Mouse (Mus musculus): Measurements from ENCODE around the gene Gm13697.
"Not testable (repeated sequence)": the region's sequence is repeated elsewhere in the genome, so short reads cannot be mapped to it uniquely, and the experiment has no call there.

Gm13697 gene

DNA sequence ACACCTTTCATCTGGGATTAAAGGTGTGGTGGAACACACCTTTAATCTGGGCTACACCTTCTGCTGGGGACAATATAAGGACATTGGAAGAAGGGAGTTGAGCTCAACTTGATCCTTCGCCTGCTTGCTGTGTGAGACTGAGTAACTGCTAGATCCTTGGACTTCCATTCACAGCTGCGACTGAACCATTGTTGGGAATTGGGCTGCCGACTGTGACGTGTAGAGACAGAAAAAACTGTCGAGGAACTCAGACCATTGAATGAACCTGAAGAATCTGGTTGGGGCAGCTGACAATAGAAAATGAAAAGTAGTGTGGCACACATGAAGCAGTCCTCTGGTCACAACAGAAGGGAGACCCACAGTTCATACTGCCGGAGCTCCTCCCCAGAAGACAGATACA lies at the start of gene Gm13697:
Gene Gm13697, plus strand, starts transcription at position 301 of the 400 bp plus-strand sequence.
- DNase-seq (ENCODE audit: low spot score) = not testable (repeated sequence)

DNA sequence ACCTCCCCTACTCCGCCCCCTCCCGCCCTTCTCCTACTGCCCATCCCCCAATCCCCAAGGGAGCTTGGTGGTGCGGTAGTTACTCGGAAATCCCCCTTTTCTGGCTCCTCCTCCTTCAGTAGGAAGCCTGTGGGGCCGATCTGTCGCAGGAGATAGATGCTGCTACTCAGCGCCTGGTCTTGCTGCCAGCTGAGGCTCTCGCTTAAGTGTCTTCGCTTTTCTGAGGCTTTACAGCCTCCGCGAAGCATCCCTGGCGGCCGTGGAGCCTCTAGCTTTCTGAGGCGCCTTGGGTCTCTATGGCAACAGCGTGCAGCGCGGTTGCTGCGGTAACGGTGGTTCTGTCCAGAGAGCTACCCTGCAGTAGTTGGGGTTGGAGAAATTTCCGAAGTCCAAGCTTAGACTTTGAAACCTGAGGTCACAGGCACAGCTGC lies 43.6 kb upstream of the Gm13697 start, which contains the start of gene Zswim2:
Gene Zswim2, minus strand, starts transcription at position 298 of the 431 bp plus-strand sequence.
- DNase-seq (ENCODE audit: low spot score) = no peak

DNA sequence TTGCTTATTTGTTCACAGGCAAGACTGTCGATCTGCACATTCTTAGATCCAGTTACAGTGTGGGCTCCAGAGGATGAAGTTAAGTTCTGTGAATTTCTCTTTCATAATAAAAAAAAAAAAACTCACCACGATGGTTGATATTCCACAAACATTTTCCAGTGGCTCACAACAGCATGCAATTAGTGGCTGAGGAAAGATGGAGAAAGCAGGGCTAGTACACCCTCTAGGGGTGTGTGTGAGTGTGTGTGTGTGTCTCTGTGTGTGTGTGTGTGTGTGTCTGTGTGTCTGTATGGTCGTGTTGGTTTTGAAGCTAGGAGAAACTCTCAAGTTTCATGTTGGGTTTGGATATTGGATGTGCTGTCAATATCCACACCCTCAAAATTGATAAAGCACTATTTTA lies 43.2 kb upstream of the Gm13697 start:
- no peak for DNase-seq (ENCODE audit: low spot score)

- DNase-seq (ENCODE audit: low spot score) = no peak
These were observed 42.8 kb upstream of the Gm13697 start for GRCm38 (mm10) chr2:83941792-83942191.

- not testable (repeated sequence) for DNase-seq (ENCODE audit: low spot score)
These were observed 29.1 kb upstream of the Gm13697 start, which contains the start of gene Gm13698 for GRCm38 (mm10) chr2:83955393-83955792. Gm13698 (plus strand) TSS chr2:83955693.

- DNase-seq (ENCODE audit: low spot score) = not testable (repeated sequence)
These were observed 23.3 kb upstream of the Gm13697 start, which contains the start of gene Gm13693 for GRCm38 (mm10) chr2:83961203-83961602. Gm13693 (plus strand) TSS chr2:83961503.

- not testable (repeated sequence) for DNase-seq (ENCODE audit: low spot score)
These were observed 17.5 kb upstream of the Gm13697 start, which contains the start of gene Gm13695 for GRCm38 (mm10) chr2:83967013-83967412. Gm13695 (plus strand) TSS chr2:83967313.

DNA sequence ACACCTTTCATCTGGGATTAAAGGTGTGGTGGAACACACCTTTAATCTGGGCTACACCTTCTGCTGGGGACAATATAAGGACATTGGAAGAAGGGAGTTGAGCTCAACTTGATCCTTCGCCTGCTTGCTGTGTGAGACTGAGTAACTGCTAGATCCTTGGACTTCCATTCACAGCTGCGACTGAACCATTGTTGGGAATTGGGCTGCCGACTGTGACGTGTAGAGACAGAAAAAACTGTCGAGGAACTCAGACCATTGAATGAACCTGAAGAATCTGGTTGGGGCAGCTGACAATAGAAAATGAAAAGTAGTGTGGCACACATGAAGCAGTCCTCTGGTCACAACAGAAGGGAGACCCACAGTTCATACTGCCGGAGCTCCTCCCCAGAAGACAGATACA lies 11.7 kb upstream of the Gm13697 start, which contains the start of gene Gm13696:
Gene Gm13696, plus strand, starts transcription at position 301 of the 400 bp plus-strand sequence.
- DNase-seq (ENCODE audit: low spot score) = not testable (repeated sequence)

DNA sequence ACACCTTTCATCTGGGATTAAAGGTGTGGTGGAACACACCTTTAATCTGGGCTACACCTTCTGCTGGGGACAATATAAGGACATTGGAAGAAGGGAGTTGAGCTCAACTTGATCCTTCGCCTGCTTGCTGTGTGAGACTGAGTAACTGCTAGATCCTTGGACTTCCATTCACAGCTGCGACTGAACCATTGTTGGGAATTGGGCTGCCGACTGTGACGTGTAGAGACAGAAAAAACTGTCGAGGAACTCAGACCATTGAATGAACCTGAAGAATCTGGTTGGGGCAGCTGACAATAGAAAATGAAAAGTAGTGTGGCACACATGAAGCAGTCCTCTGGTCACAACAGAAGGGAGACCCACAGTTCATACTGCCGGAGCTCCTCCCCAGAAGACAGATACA lies 5.9 kb upstream of the Gm13697 start, which contains the start of gene Gm13694:
Gene Gm13694, plus strand, starts transcription at position 301 of the 400 bp plus-strand sequence.
- DNase-seq (ENCODE audit: low spot score) = not testable (repeated sequence)

- not testable (repeated sequence) for DNase-seq (ENCODE audit: low spot score)
These were observed 5.7 kb downstream of the Gm13697 start, which contains the start of gene Gm13691 for GRCm38 (mm10) chr2:83990253-83990652. Gm13691 (plus strand) TSS chr2:83990553.

GRCm38 (mm10) chr2:83993639-83994255 lies 9.2 kb downstream of the Gm13697 start:
- not testable (repeated sequence) for DNase-seq (ENCODE audit: low spot score)

- not testable (repeated sequence) for DNase-seq (ENCODE audit: low spot score)
These were observed 10.0 kb downstream of the Gm13697 start for GRCm38 (mm10) chr2:83994526-83994925.

DNA sequence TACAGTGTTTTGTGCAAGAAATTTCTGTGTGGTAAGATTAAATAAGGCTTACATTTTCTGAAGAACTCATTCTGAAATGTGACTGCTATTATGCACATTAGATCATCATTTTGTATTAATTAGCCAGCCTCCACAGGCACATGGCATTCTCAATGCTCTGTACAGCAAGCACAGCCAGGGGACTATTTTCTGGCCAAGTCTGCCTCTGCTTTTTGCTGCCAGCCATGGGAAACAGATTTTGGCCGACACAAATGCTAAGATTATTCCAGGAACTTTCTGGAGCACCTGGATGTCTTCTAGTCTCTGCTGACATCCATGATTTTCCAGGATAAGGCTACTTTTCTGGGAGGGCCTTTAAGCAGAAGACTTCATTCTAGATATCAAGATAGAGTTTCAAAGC lies 24.4 kb downstream of the Gm13697 start:
- no peak for DNase-seq (ENCODE audit: low spot score)

DNA sequence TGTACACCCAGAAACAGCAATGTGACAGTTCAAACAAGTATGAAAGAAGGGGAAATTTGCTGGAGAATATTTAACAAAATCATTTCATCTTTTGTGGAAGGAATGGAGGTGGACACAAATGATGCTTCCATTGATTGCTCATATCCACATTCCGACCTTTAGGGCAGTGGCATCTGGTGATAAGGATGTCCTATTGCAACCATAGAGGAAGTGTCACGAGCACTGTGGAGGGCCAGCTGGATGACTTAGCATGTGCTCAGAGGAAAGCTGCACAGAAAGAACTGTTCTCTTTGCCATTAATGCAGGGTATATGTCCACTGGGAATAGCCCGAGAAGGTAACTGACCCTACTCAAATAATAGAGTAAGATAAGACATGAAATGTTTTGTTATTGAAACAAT lies 25.3 kb downstream of the Gm13697 start:
- DNase-seq (ENCODE audit: low spot score) = no peak

- no peak for DNase-seq (ENCODE audit: low spot score)
These were observed 30.0 kb downstream of the Gm13697 start for GRCm38 (mm10) chr2:84014572-84014971.

GRCm38 (mm10) chr2:84016291-84016690 lies 31.7 kb downstream of the Gm13697 start:
- not testable (repeated sequence) for DNase-seq (ENCODE audit: low spot score)

DNA sequence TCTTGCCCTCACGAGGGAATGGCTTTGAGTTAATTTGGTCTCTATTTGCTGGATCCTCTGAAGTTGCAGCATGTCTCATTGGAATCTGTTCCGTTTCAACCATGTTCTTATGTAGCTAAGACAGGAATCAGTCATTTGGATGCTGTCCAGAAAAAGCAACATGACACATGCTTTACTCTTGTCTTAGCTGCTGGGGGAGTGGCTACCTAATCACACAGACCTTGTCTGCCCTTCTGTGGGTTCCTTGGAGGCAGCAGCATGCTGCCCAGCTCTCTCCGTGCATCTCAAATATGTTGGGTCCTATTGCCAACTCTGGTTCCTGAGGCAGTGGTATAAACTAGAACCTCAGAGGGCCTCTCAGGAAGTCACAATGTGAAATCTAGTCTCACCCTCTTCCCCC lies 33.8 kb downstream of the Gm13697 start:
- DNase-seq (ENCODE audit: low spot score) = no peak

DNA sequence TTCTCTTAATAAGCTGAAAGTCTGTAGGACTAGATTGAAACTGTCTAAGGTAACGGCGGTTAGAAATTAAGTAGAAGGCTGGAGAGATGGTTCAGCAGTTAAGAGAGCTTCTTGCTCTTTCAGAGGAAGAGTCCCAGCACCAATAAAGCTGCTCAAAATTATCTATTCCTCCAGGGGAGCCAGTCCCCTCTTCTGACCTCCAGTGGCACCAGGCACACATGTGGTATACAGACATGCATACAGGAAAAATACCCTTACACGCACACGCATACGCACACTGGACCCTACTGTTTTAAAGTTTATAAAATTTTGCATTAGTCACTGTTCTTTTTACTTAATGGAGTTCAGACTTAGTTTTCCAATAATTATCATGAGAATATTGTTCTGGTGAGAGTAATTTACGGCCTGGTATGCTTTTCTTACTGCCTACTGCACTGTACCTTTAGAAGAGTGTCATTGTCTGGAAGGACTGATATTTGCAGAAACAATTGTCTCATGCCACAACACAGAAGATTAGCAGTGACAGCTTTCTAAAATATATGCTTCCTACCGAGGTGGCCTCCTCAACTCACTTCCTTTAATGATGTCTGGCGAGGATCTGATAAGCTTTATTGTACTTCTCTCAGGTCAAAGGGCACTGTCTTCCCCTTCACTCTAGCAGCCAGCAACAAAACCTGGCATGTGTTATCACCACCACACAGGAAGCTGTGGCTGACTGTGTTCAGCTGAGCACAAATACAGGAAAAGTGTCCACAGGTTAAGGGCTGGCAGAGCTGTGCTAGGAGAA lies 35.2 kb downstream of the Gm13697 start:
- DNase-seq (ENCODE audit: low spot score) = no peak

- DNase-seq (ENCODE audit: low spot score) = no peak
These were observed 37.4 kb downstream of the Gm13697 start for GRCm38 (mm10) chr2:84021930-84022329.

DNA sequence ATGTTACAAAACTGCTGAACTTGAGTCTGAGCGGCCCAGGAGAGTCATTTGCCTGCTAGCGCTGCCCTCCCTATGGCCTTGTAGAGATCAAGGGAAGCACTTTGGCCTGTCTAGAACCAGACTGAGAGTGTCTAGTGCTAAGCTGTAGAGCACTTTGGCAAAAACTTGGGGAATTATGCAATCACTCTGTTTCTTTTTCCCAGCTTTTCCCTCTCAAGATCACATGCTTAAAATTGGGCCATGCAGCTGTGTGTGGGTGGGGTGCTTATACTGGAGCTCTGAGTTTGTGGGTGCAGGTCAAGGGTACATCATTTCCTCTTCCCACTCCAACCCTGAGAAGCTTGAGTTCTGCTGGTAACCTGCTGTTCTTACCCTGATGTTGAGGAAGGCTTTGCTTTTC lies 38.4 kb downstream of the Gm13697 start:
- DNase-seq (ENCODE audit: low spot score) = no peak

- DNase-seq (ENCODE audit: low spot score) = no peak
These were observed 38.8 kb downstream of the Gm13697 start for GRCm38 (mm10) chr2:84023319-84023718.

GRCm38 (mm10) chr2:84025217-84025616 lies 40.7 kb downstream of the Gm13697 start:
- DNase-seq (ENCODE audit: low spot score) = no peak

GRCm38 (mm10) chr2:84032505-84032904 lies 48.0 kb downstream of the Gm13697 start:
- no peak for DNase-seq (ENCODE audit: low spot score)
